20 mouse cellular contexts compared by ENCODE assay signal in genomic region chr19:14516420-14516819, GRCm38 (mm10).
DNase-seq lines count a peak whose midpoint lies in the region; ATAC-seq and TF ChIP-seq lines count a peak whose summit lies in the region.
"Had no signal": no experiment of that assay in that cellular context is flagged by ENCODE, and none has a peak within 500 bp of the region (broad histone marks: within the 10 kb centered on the region; RNA-seq: fewer than 3 reads in every experiment).

No protein-coding gene starts in this region.

- no peak for TF ChIP-seq EP300 in stomach, postnatal 0 days (optimal IDR thresholded peaks at IDR 0.05)

- H3K79me2 ChIP-seq in liver, adult 2 months (ENCODE audit: control insufficient read depth, insufficient read depth, low read length), result no peaks in the 10 kb centered on the region; the same call in 1 of the 2 replicates

- H3K36me3 ChIP-seq in liver, adult 2 months (ENCODE audit: control insufficient read depth, insufficient read depth, low read length), result peaks cover 6% of the 10 kb centered on the region
- H3K36me3 ChIP-seq in intestine, embryonic 16.5 days (ENCODE audit: control insufficient read depth, insufficient read depth, low read length), result peaks cover 4% of the 10 kb centered on the region; the same call in 1 of the 2 replicates
- no peaks in the 10 kb centered on the region for H3K36me3 ChIP-seq in stomach, embryonic 15.5 days
- no peaks in the 10 kb centered on the region for H3K36me3 ChIP-seq in stomach, postnatal 0 days (ENCODE audit: control insufficient read depth, insufficient read depth, low read length)
- H3K36me3 ChIP-seq: forebrain, embryonic 15.5 days had no signal

- TF ChIP-seq POLR2A in liver, adult 2 months (IDR thresholded peaks at IDR 0.05; ENCODE audit: extremely low read depth, insufficient read depth, low read length), result no peak

- no peak overlapping the region for H3K4me3 ChIP-seq in liver, adult 2 months (ENCODE audit: insufficient read depth, low read depth, low read length)
- no peak overlapping the region for H3K4me3 ChIP-seq in intestine, embryonic 16.5 days (ENCODE audit: low read length)
- no peak overlapping the region for H3K4me3 ChIP-seq in stomach, embryonic 15.5 days (replicated peaks)
- H3K4me3 ChIP-seq in stomach, postnatal 0 days (ENCODE audit: low read depth, low read length), result no peak overlapping the region
- H3K4me3 ChIP-seq: embryonic facial prominence, embryonic 10.5 days; embryonic facial prominence, embryonic 12.5 days; forebrain, embryonic 13.5 days; forebrain, embryonic 15.5 days had no signal

- no peaks in the 10 kb centered on the region for H3K9me3 ChIP-seq in intestine, embryonic 16.5 days (ENCODE audit: control insufficient read depth, low read length)
- no peaks in the 10 kb centered on the region for H3K9me3 ChIP-seq in stomach, embryonic 15.5 days
- H3K9me3 ChIP-seq in stomach, postnatal 0 days (ENCODE audit: control insufficient read depth, low read length), result no peaks in the 10 kb centered on the region
- H3K9me3 ChIP-seq: embryonic facial prominence, embryonic 10.5 days; embryonic facial prominence, embryonic 12.5 days; forebrain, embryonic 13.5 days; forebrain, embryonic 15.5 days had no signal

- WGBS in liver, adult 2 months, result 17% methylated on average over 1 of the region's 1 CpGs
- WGBS in intestine, embryonic 16.5 days, result 71% methylated on average over 1 of the region's 1 CpGs
- WGBS in stomach, embryonic 15.5 days, result 70% methylated on average over 1 of the region's 1 CpGs
- WGBS in stomach, postnatal 0 days, result 62% methylated on average over 1 of the region's 1 CpGs

- no peak overlapping the region for H3K27ac ChIP-seq in liver, adult 2 months (replicated peaks; ENCODE audit: insufficient read depth, low read depth, low read length)
- no peak overlapping the region for H3K27ac ChIP-seq in intestine, embryonic 16.5 days (ENCODE audit: low read length)
- H3K27ac ChIP-seq in stomach, embryonic 15.5 days, result no peak overlapping the region
- H3K27ac ChIP-seq in stomach, postnatal 0 days (replicated peaks), result no peak overlapping the region
- H3K27ac ChIP-seq: embryonic facial prominence, embryonic 10.5 days; embryonic facial prominence, embryonic 12.5 days; forebrain, embryonic 13.5 days; forebrain, embryonic 15.5 days had no signal

- peak; percentile 78 for DNase-seq in liver, adult 2 months (ENCODE audit: extremely low read depth, low read depth, low spot score)
- DNase-seq in liver, result no peak
- DNase-seq in stomach, postnatal 0 days (ENCODE audit: low spot score), result no peak
- DNase-seq in lung, postnatal 14 days, result no peak
- no peak for DNase-seq in frontal cortex, postnatal 25 days (ENCODE audit: low spot score in 2 of 2)
- DNase-seq in urinary bladder, postnatal 10 days (ENCODE audit: low spot score), result no peak
- DNase-seq: adrenal gland, adult 8-10 months; adrenal gland, postnatal 14 days; adrenal gland, postnatal 36 days; cerebellum, adult 11-12 months; cerebellum, adult 2 months; cerebellum, adult 9-10 months; cerebellum, postnatal 10 days; cerebellum, postnatal 25 days had no signal

- no peaks in the 10 kb centered on the region for H3K27me3 ChIP-seq in liver, adult 2 months (ENCODE audit: control insufficient read depth, insufficient read depth, low read length)
- no peaks in the 10 kb centered on the region for H3K27me3 ChIP-seq in intestine, embryonic 16.5 days (replicated peaks; ENCODE audit: control insufficient read depth, insufficient read depth, low read length)
- H3K27me3 ChIP-seq in stomach, embryonic 15.5 days (replicated peaks), result no peaks in the 10 kb centered on the region
- no peaks in the 10 kb centered on the region for H3K27me3 ChIP-seq in stomach, postnatal 0 days (ENCODE audit: control insufficient read depth, insufficient read depth, low read length)
- H3K27me3 ChIP-seq: embryonic facial prominence, embryonic 12.5 days; forebrain, embryonic 15.5 days had no signal

- no peak overlapping the region for H3K4me2 ChIP-seq in intestine, embryonic 16.5 days (ENCODE audit: low read depth, low read length)
- no peak overlapping the region for H3K4me2 ChIP-seq in stomach, embryonic 15.5 days
- no peak overlapping the region for H3K4me2 ChIP-seq in stomach, postnatal 0 days (replicated peaks; ENCODE audit: low read depth)
- H3K4me2 ChIP-seq: embryonic facial prominence, embryonic 12.5 days; forebrain, embryonic 13.5 days; forebrain, embryonic 15.5 days had no signal

- H3K9ac ChIP-seq in liver, adult 2 months (ENCODE audit: low read depth, low read length), result no peak overlapping the region
- H3K9ac ChIP-seq in intestine, embryonic 16.5 days (ENCODE audit: low read depth, low read length), result no peak overlapping the region
- no peak overlapping the region for H3K9ac ChIP-seq in stomach, embryonic 15.5 days
- H3K9ac ChIP-seq in stomach, postnatal 0 days (ENCODE audit: low read length), result no peak overlapping the region
- H3K9ac ChIP-seq: embryonic facial prominence, embryonic 12.5 days; forebrain, embryonic 13.5 days; forebrain, embryonic 15.5 days had no signal

- peaks cover 6% of the 10 kb centered on the region for H3K4me1 ChIP-seq in liver, adult 2 months (ENCODE audit: control insufficient read depth, insufficient read depth, low read length)
- H3K4me1 ChIP-seq in intestine, embryonic 16.5 days (ENCODE audit: control insufficient read depth, insufficient read depth, low read length), result no peaks in the 10 kb centered on the region
- H3K4me1 ChIP-seq in stomach, embryonic 15.5 days, result no peaks in the 10 kb centered on the region
- no peaks in the 10 kb centered on the region for H3K4me1 ChIP-seq in stomach, postnatal 0 days (replicated peaks; ENCODE audit: control insufficient read depth, insufficient read depth)

- TF ChIP-seq CTCF in liver, adult 2 months (IDR thresholded peaks at IDR 0.05; ENCODE audit: low read depth, low read length), result no peak
- TF ChIP-seq CTCF in stomach, postnatal 0 days (IDR thresholded peaks at IDR 0.05; ENCODE audit: low read depth), result no peak

- ATAC-seq in intestine, embryonic 16.5 days, result 0 out of 2 replicates have a peak, but pooled peaks have one; percentile 36
- ATAC-seq in stomach, embryonic 15.5 days (ENCODE audit: insufficient read depth, low FRiP score, low read depth), result peak; percentile 78
- peak; percentile 61; the same call in 1 of the 2 replicates for ATAC-seq in stomach, postnatal 0 days (ENCODE audit: low FRiP score, low TSS enrichment)
- ATAC-seq: forebrain, embryonic 13.5 days; forebrain, embryonic 15.5 days had no signal
